Mouse (Mus musculus) cerebellum, adult 2 months (tissue): ENCODE results near the gene Saa3. TPM values are rescaled to one million over a fixed set of nuclear protein-coding genes. Genes with fewer than 3 reads are reported as not detected.
A peak's percentile ranks its signal among the peaks of the same experiment; 100 is the strongest.

Experiments used
- DNase-seq, 2 experiments: peaks; one replicate each; pipeline ENCODE4 v3.0.0; 2021
- H3K27ac ChIP-seq: fragments of 200-500 bp; 2 replicates; pipeline ENCODE4 v1.5.1; 2012; ENCODE audit warnings: low read length, control low read depth, inconsistent platforms; ENCODE audit not compliant: insufficient read depth
- H3K27me3 ChIP-seq: fragments of 200-500 bp; 2 replicates; pipeline ENCODE4 v1.6.1; 2012; ENCODE audit warnings: inconsistent platforms, mild to moderate bottlenecking, low read length, moderate library complexity; ENCODE audit not compliant: control insufficient read depth, insufficient read depth
- H3K4me1 ChIP-seq: fragments of 200-500 bp; 2 replicates; pipeline ENCODE4 v1.6.1; 2011; ENCODE audit warnings: low read length; ENCODE audit not compliant: control insufficient read depth, insufficient read depth
- H3K4me3 ChIP-seq: fragments of 200-500 bp; replicated peaks from 2 replicates; pipeline ENCODE3; 2011; ENCODE audit warnings: mild to moderate bottlenecking, low read depth, low read length, control low read depth; ENCODE audit not compliant: insufficient read depth
- CTCF ChIP-seq: fragments of 200-500 bp; IDR thresholded peaks from 2 replicates; pipeline ENCODE4 v1.5.1; 2011; ENCODE audit warnings: low read depth, mild to moderate bottlenecking, control low read depth, low read length, moderate library complexity, borderline replicate concordance; ENCODE audit not compliant: insufficient read depth
- POLR2A ChIP-seq: fragments of 200-500 bp; IDR thresholded peaks from 2 replicates; pipeline ENCODE4 v1.6.1; 2011; ENCODE audit warnings: low read length, control low read depth, borderline replicate concordance; ENCODE audit not compliant: insufficient read depth
- WGBS: fragments of 180-500 bp; shearing (Covaris S2); methylation state at CpG from one replicate; pipeline ENCODE4 v1.1.7; 2018; 5-methylcytosine and 5-hydroxymethylcytosine counted together
- polyA plus RNA-seq: library from polyadenylated mRNA; depleted of rRNA; stranded (reverse); fragments of >200 nt; gene quantifications from 2 replicates; pipeline ENCODE4 v1.2.3, GENCODE M21; 2012; rRNA removed

Gene Saa3
- polyA plus RNA-seq, 1 experiment = not detected

DNA sequence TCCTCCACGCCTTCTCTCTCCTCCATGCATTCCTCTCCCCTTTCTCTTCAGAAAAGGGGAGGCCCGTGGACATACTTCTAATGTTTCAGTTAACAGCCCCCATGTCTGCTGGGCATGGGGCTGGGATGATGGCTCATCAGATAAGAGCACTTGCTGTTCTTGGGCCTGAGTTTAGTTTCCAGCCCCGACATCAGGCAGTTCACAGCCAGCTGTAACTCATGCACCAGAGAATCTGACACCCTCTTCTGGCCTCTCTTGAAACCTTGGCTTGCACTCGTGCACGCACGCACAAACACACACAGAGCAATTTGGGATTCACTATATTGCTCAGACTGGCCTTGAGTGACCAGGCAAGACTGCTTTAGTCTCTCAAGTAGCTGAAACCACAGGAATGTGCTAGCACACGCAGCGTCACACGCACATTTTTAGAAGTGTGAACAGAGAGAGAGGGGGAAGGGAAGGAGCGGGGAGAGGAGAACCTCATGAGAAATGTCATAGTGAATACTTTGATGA, 43.3 kb downstream of the Saa3 start, which contains the start of gene Tph1:
Gene Tph1, minus strand, starts transcription at position 378 of the 513 bp plus-strand sequence.
- 80% methylated on average over 10 of the region's 10 CpGs for WGBS
- no peak for TF ChIP-seq CTCF
- Histone ChIP-seq H3K27me3 (no peaks in the 10 kb centered on the region), H3K4me3 (no peak within 1 kb of the TSS), H3K27ac (no peak within 1 kb of the TSS), H3K4me1 (peaks cover 23% of the 10 kb centered on the region)
- no peak for DNase-seq

- Histone ChIP-seq H3K4me3 (no peak overlapping the region), H3K4me1 (peaks cover 17% of the 10 kb centered on the region), H3K27me3 (no peaks in the 10 kb centered on the region), H3K27ac (no peak overlapping the region)
- 10% methylated on average over 21 of the region's 21 CpGs for WGBS
- TF ChIP-seq POLR2A (no peak), CTCF (no peak)
- no peak for DNase-seq
Measured at GRCm38 (mm10) chr7:46667256-46667655, 48.2 kb downstream of the Saa3 start.

DNA sequence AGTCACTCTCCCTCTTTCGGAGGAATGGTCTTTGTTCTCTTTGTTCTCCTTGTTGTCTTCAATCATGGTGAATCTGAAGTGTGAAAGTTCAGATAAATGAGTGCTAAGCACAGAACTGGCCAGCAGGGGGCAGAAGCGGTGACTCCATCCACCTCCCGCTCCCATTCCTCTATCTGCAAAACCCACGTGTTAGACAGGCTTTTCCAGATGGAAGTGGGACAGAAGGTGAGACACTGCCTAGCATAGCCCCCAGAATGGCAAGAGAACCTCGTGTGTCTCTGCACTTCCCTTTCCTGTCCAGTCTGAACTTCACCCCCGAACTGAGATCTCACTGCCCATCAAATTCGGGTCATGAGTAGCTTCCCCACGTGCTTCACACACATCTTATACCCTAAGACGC, 50.3 kb downstream of the Saa3 start:
- TF ChIP-seq POLR2A (no peak), CTCF (peak; percentile 73)
- peak; percentile 20 to 51 for DNase-seq
- Histone ChIP-seq H3K27me3 (no peaks in the 10 kb centered on the region), H3K4me1 (peaks cover 10% of the 10 kb centered on the region), H3K4me3 (no peak overlapping the region), H3K27ac (no peak overlapping the region)
- 46% methylated on average over 9 of the region's 9 CpGs for WGBS

Other genes starting within 250 kb of the Saa3 start
- 38.7 and 41.1 TPM in 2 replicates for gene Sergef, start 75.9 kb downstream of the Saa3 start, polyA plus RNA-seq
- 0.10 TPM in 1 of 2 replicates, not detected in the other for gene Tph1, start 43.2 kb downstream of the Saa3 start, polyA plus RNA-seq
- gene Saal1, start 5.0 kb downstream of the Saa3 start, polyA plus RNA-seq = 12.4 and 13.7 TPM in 2 replicates
- not detected in 2 replicates for gene Saa4, start 16.9 kb upstream of the Saa3 start, polyA plus RNA-seq
- 0.15 TPM in 1 of 2 replicates, not detected in the other for gene Saa1, start 27.3 kb upstream of the Saa3 start, polyA plus RNA-seq
- gene Saa2, start 36.1 kb upstream of the Saa3 start, polyA plus RNA-seq = 0.19 TPM in 1 of 2 replicates, not detected in the other
- gene Hps5, start 80.4 kb upstream of the Saa3 start, polyA plus RNA-seq = 20.8 and 21.7 TPM in 2 replicates
- gene Gtf2h1, start 80.4 kb upstream of the Saa3 start, polyA plus RNA-seq = 33.2 and 33.8 TPM in 2 replicates
- gene Ldha, start 125.8 kb upstream of the Saa3 start, polyA plus RNA-seq = 209 and 227 TPM in 2 replicates
- gene Ldhc, start 145.5 kb upstream of the Saa3 start, polyA plus RNA-seq = not detected in 2 replicates
- 80.5 and 87.8 TPM in 2 replicates for gene Tsg101, start 204.3 kb upstream of the Saa3 start, polyA plus RNA-seq
- 7.4 and 8.0 TPM in 2 replicates for gene Uevld, start 242.8 kb upstream of the Saa3 start, polyA plus RNA-seq